Mouse (Mus musculus) telencephalon, adult 2 months (tissue): ENCODE measurements at regions not wholly inside any gene's neighbourhood (a gene's known extent, or its start where the extent isn't known, plus 50 kb on each side); places are given as distances from the start of the nearest gene placed in this dataset.

ENCODE experiments used
- DNase-seq: peaks from one replicate; pipeline ENCODE4 v3.0.0-alpha.2; 2011; ENCODE audit warnings: low read depth, low spot score

DNA sequence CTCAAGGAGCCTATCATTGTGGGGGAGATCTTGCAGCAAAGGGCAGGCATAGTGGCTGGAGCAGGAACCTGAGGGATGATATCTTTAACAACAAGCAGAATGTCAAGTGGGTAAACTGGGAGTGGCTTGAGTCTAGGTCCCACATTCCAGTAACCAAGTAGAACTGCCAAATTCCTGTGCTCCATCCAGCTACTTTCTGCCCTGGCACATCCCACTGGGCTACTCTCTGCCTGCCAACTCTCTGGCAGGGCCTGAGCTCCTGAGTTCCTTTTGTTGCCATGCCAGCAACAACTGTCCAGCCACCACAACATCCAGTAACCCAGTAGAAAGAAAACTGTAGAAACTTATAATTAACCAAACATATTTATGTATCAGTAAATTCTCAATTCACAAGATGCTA lies 1088.8 kb upstream of the Tenm4 start:
- no peak for DNase-seq

DNA sequence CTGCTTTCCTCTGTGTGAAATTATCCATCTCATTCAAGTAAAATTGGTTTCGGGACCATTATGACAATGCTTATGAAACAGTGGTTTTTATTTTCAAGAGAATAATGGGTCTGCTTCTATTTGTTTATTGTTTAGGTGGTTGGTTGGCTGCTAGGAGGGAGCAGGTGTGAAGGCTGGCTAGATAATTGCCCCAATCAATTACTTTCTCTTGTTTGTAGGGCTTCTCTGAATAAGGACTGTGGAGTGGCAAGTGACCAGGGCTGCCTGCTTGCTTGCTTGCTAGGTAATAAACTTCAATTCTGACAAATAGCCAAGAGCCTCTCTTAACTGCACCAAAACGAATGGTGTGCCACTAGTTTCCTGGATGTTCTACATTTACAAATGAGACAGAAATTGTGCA lies 1086.7 kb upstream of the Tenm4 start:
- DNase-seq, result no peak

DNA sequence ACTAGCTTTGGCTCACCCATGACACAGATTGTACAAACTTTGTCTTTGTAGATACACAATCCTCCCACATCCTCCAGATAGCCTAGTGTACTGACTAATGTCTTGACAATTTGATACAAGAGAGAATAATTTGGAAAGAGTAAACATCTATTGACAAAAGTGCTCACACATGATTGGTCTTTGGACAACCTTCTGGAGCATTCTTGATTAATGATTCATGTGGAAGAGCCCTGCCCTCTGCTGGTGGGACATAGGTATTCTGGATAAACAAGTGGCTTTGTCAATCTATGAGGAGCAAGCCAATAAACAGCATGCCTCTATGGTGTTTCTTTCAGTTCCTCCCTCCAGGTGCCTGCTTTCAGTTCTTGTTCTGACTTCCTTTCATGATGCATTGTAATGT lies 1079.7 kb upstream of the Tenm4 start:
- peak; percentile 15 for DNase-seq

DNA sequence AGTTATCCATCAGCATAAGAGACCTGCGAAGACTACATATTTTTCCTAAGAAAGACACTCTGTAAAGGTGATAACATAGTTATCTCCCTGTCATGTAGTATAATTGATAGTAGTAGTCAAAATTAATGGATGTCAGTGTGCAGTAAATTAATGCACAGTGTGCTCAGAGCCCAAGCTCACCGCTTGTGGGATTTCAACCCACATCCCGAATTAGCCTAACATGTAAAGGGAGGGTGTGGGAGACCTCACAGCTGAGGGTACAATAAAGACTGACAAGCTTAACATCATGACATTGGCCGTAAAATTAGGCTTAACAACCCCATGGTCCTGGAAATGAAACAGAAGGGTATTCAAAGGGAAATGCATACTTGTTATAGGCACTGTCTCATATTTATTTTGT lies 1042.0 kb upstream of the Tenm4 start:
- no peak for DNase-seq

DNA sequence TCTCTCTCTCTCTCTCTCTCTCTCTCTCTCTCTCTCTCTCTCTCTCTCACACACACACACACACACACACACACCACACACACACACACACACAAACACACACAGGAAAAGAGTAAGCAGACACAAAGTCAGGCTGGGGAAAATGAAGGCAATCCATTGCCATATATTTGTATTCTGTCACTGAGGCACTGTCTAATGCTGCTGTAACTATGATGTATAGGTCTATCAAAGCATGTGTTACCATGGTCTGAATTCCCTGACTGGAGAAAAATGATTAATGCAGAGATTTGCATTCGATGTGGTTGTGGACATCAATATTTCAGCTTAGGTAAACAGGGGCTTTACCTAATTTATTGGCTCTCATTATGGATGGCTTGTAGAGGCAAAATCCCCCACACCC lies 1038.0 kb upstream of the Tenm4 start:
- DNase-seq, result no peak

DNA sequence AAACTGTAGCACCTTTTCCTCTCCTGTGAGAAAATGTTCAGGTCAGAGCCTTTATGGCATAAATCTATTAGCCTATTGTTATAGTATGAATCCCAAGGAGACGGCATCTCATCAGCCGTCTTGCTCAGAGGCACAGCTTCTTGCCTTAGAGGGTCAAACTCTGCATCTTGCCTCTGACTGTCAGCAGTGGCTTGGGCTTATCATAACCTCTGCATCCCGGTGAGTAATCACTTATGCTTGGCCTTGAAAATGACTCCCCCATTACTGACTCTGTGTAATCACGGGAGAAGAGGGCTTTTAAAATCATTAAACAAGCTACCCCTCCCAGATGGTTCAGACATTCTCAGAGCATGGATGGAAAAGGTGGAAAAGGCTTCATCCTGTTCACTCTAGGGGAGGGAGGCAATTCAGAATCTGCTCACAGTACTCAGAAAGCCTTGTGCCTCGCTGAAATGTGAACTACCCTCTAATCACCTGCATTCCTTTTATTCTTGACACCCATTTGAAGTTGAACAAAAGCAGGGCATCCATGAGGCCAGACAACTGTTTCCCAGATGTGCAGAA lies 1036.9 kb upstream of the Tenm4 start:
- DNase-seq, result no peak

DNA sequence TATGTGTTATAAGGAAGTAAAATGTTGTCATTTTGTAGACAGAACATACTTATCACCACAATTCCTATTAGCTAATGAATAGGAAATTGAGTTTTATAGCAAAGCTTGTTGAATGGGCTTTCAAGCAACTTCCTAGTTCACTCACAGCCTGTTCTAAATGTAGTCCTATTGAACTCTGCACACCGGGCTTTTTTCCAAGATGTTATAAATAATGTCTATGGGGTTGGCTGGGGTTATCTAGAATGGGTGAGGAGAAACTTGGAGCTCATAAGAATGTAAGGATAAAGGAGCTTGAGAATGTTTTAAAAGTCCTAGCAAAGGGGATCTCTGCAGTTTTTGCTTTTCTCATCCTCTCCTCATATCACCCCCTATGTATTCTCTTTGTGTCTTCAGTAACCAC lies 1029.3 kb upstream of the Tenm4 start:
- DNase-seq, result no peak

DNA sequence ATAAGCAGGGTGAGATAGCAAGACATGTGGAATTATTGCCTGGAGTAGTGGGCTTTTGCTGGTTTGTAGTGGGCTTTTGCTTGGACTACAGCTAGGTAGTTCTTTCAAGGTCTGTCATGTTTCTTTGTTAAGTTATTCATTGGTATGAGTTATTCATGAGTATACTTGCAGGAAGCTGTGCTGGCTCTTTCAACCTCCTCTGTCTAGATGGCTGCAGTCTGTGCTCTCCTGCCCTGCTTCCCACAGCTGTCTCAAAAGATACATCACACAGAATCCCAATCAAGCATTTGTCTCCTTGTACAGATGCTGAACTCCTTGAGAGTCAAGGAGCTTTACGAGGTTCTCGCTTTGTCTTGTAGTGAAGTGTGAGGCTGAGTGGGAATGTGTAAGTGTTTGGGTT lies 1028.0 kb upstream of the Tenm4 start:
- no peak for DNase-seq
